In genomic region chr8:105263244-105263912, GRCm38 (mm10) we compare ENCODE assay signal across 9 mouse cellular contexts. TPM values are rescaled to one million over a fixed set of nuclear protein-coding genes. Genes with fewer than 3 reads are reported as not detected.
A peak's percentile ranks its signal among the peaks of the same experiment; 100 is the strongest.
DNase-seq lines count a peak whose midpoint lies in the region; ATAC-seq and TF ChIP-seq lines count a peak whose summit lies in the region.
"Had no signal": no experiment of that assay in that cellular context is flagged by ENCODE, and none has a peak within 500 bp of the region (broad histone marks: within the 10 kb centered on the region; RNA-seq: fewer than 3 reads in every experiment).

No protein-coding gene starts in this region.

- H3K27ac ChIP-seq in forebrain, embryonic 12.5 days, result no peak overlapping the region
- H3K27ac ChIP-seq in forebrain, embryonic 16.5 days (ENCODE audit: low read length), result no peak overlapping the region
- H3K27ac ChIP-seq in lung, postnatal 0 days (ENCODE audit: low read length), result no peak overlapping the region
- no peak overlapping the region for H3K27ac ChIP-seq in embryonic fibroblast, embryonic 13.5 days (ENCODE audit: insufficient read depth, low read length)
- H3K27ac ChIP-seq in midbrain, embryonic 13.5 days, result no peak overlapping the region
- no peak overlapping the region for H3K27ac ChIP-seq in left cerebral cortex, adult 2 months

- intact Hi-C loops in left cerebral cortex, adult 2 months (cut with DNase I), result no loop called here

- peaks cover 96% of the 10 kb centered on the region for H3K27me3 ChIP-seq in forebrain, embryonic 12.5 days
- H3K27me3 ChIP-seq in forebrain, embryonic 16.5 days (replicated peaks; ENCODE audit: control insufficient read depth, insufficient read depth, low read length), result peaks cover 78% of the 10 kb centered on the region
- peaks cover 21% of the 10 kb centered on the region; the same call in 1 of the 2 replicates for H3K27me3 ChIP-seq in lung, postnatal 0 days (replicated peaks; ENCODE audit: insufficient read depth, low read length)
- peaks cover 97% of the 10 kb centered on the region for H3K27me3 ChIP-seq in midbrain, embryonic 13.5 days

- DNase-seq in lung, postnatal 0 days (ENCODE audit: low spot score), result no peak
- no peak for DNase-seq in lung, postnatal 4 days
- DNase-seq in adrenal gland, postnatal 4 days (ENCODE audit: low spot score in 2 of 2), result no peak
- no peak for DNase-seq in left cerebral cortex, adult 2 months (ENCODE audit: extremely low spot score in 1 of 2, low spot score in 2 of 2)

- H3K9ac ChIP-seq in forebrain, embryonic 12.5 days, result no peak overlapping the region
- no peak overlapping the region for H3K9ac ChIP-seq in forebrain, embryonic 16.5 days (replicated peaks; ENCODE audit: low read depth, low read length)
- H3K9ac ChIP-seq in lung, postnatal 0 days (replicated peaks; ENCODE audit: low read depth), result no peak overlapping the region
- H3K9ac ChIP-seq in midbrain, embryonic 13.5 days (replicated peaks), result no peak overlapping the region

- peak overlapping the region; percentile 65; the same call in 1 of the 2 replicates for H3K4me3 ChIP-seq in forebrain, embryonic 12.5 days (replicated peaks)
- no peak overlapping the region; the same call in 1 of the 2 replicates for H3K4me3 ChIP-seq in forebrain, embryonic 16.5 days (replicated peaks; ENCODE audit: low read length)
- peak overlapping the region; percentile 63; the same call in 1 of the 2 replicates for H3K4me3 ChIP-seq in lung, postnatal 0 days (ENCODE audit: low read depth, low read length)
- H3K4me3 ChIP-seq in embryonic fibroblast, embryonic 13.5 days (ENCODE audit: insufficient read depth, low read length), result peak overlapping the region; percentile 69; the same call in 1 of the 2 replicates
- H3K4me3 ChIP-seq in midbrain, embryonic 13.5 days (replicated peaks), result peak overlapping the region; percentile 62; the same call in 1 of the 2 replicates
- H3K4me3 ChIP-seq in left cerebral cortex, adult 2 months, result no peak overlapping the region

- no peak for TF ChIP-seq EP300 in lung, postnatal 0 days (IDR thresholded peaks at IDR 0.05)

- peak; percentile 28; the same call in 1 of the 2 replicates for TF ChIP-seq CTCF in lung, postnatal 0 days (IDR thresholded peaks at IDR 0.05)
- TF ChIP-seq CTCF in embryonic fibroblast, embryonic 13.5 days (IDR thresholded peaks at IDR 0.05; ENCODE audit: borderline replicate concordance, insufficient read depth, low read length), result peak; percentile 6; the same call in 1 of the 2 replicates
- TF ChIP-seq CTCF in left cerebral cortex, adult 2 months (IDR thresholded peaks at IDR 0.05), result no peak

- 0 out of 2 replicates have a peak, but pooled peaks cover 5% of the 10 kb centered on the region for H3K9me3 ChIP-seq in forebrain, embryonic 12.5 days
- peaks cover 5% of the 10 kb centered on the region for H3K9me3 ChIP-seq in forebrain, embryonic 16.5 days (ENCODE audit: control insufficient read depth, low read length)
- H3K9me3 ChIP-seq in lung, postnatal 0 days (ENCODE audit: low read length), result no peaks in the 10 kb centered on the region
- H3K9me3 ChIP-seq in midbrain, embryonic 13.5 days, result no peaks in the 10 kb centered on the region; the same call in 1 of the 2 replicates

- no peak for TF ChIP-seq POLR2A in embryonic fibroblast, embryonic 13.5 days (IDR thresholded peaks at IDR 0.05; ENCODE audit: low read depth, low read length)

- ATAC-seq in forebrain, embryonic 12.5 days (ENCODE audit: low FRiP score), result no peak
- no peak for ATAC-seq in forebrain, embryonic 16.5 days
- ATAC-seq in lung, postnatal 0 days, result no peak
- no peak for ATAC-seq in midbrain, embryonic 13.5 days

- H3K4me1 ChIP-seq in forebrain, embryonic 12.5 days, result peaks cover 30% of the 10 kb centered on the region
- H3K4me1 ChIP-seq in forebrain, embryonic 16.5 days (replicated peaks; ENCODE audit: control insufficient read depth, insufficient read depth, low read length), result peaks cover 29% of the 10 kb centered on the region
- peaks cover 25% of the 10 kb centered on the region for H3K4me1 ChIP-seq in lung, postnatal 0 days (ENCODE audit: insufficient read depth, low read depth, low read length)
- no peaks in the 10 kb centered on the region for H3K4me1 ChIP-seq in embryonic fibroblast, embryonic 13.5 days (ENCODE audit: control insufficient read depth, insufficient read depth, low read length)
- peaks cover 32% of the 10 kb centered on the region for H3K4me1 ChIP-seq in midbrain, embryonic 13.5 days (replicated peaks)

- no peaks in the 10 kb centered on the region for H3K36me3 ChIP-seq in forebrain, embryonic 12.5 days (replicated peaks)
- no peaks in the 10 kb centered on the region for H3K36me3 ChIP-seq in forebrain, embryonic 16.5 days (ENCODE audit: control insufficient read depth, insufficient read depth)
- no peaks in the 10 kb centered on the region for H3K36me3 ChIP-seq in lung, postnatal 0 days (ENCODE audit: insufficient read depth, low read length)
- H3K36me3 ChIP-seq in midbrain, embryonic 13.5 days, result no peaks in the 10 kb centered on the region

- 40% methylated on average over 16 of the region's 16 CpGs for WGBS in forebrain, embryonic 12.5 days
- WGBS in forebrain, embryonic 16.5 days, result 38% methylated on average over 16 of the region's 16 CpGs
- WGBS in lung, postnatal 0 days, result 44% methylated on average over 15 of the region's 16 CpGs
- WGBS in midbrain, embryonic 13.5 days, result 42% methylated on average over 16 of the region's 16 CpGs

- peak overlapping the region; percentile 90 for H3K4me2 ChIP-seq in forebrain, embryonic 12.5 days
- no peak overlapping the region for H3K4me2 ChIP-seq in forebrain, embryonic 16.5 days (ENCODE audit: low read length)
- peak overlapping the region; percentile 90 for H3K4me2 ChIP-seq in lung, postnatal 0 days (replicated peaks; ENCODE audit: low read depth, low read length)
- H3K4me2 ChIP-seq in midbrain, embryonic 13.5 days (replicated peaks), result 0 out of 2 replicates have a peak overlapping the region, but pooled peaks have one; percentile 84

RNA-seq across cellular contexts. Expression of gene Tradd, which starts 1.0 kb away (rescaled TPM):
- 10.8 and 11.0 TPM in 2 replicates for polyA plus RNA-seq in forebrain, embryonic 12.5 days (2016; fragmentation: Nextera tagmentation; extraction: Ambion mirVana)
- 23.4 and 27.3 TPM in 2 replicates for polyA plus RNA-seq in forebrain, embryonic 16.5 days (2015; fragmentation: Nextera tagmentation; extraction: Ambion mirVana)
- 35.5 and 35.8 TPM in 2 replicates for polyA plus RNA-seq in lung, postnatal 0 days (2015; fragmentation: Nextera tagmentation; extraction: Ambion mirVana)
- 12.5 and 15.0 TPM in 2 replicates for polyA plus RNA-seq in embryonic fibroblast, embryonic 13.5 days (2011; ENCODE audit: insufficient read length, low read depth, missing spikeins)
- polyA plus RNA-seq in midbrain, embryonic 13.5 days (2015; fragmentation: Nextera tagmentation; extraction: Ambion mirVana), result 12.5 and 13.4 TPM in 2 replicates
- 10 to 100 TPM; 15.9 to 17.4 TPM for total RNA-seq in adrenal gland, postnatal 4 days (2021)
- 1 to 10 TPM; 8.0 TPM for total RNA-seq in left cerebral cortex, adult 2 months (2021)

RNA-seq across cellular contexts. Expression of gene Fbxl8, which starts 1.1 kb away (rescaled TPM):
- 0.54 and 0.68 TPM in 2 replicates for polyA plus RNA-seq in forebrain, embryonic 12.5 days (2016; fragmentation: Nextera tagmentation; extraction: Ambion mirVana)
- polyA plus RNA-seq in forebrain, embryonic 16.5 days (2015; fragmentation: Nextera tagmentation; extraction: Ambion mirVana), result 0.83 and 0.96 TPM in 2 replicates
- polyA plus RNA-seq in lung, postnatal 0 days (2015; fragmentation: Nextera tagmentation; extraction: Ambion mirVana), result 6.0 and 6.6 TPM in 2 replicates
- 3.9 and 4.3 TPM in 2 replicates for polyA plus RNA-seq in embryonic fibroblast, embryonic 13.5 days (2011; ENCODE audit: insufficient read length, low read depth, missing spikeins)
- polyA plus RNA-seq in midbrain, embryonic 13.5 days (2015; fragmentation: Nextera tagmentation; extraction: Ambion mirVana), result 0.48 and 0.61 TPM in 2 replicates
- 1 to 10 TPM; 3.2 to 3.5 TPM for total RNA-seq in adrenal gland, postnatal 4 days (2021)
- 1 to 10 TPM in 1 of 2 experiments, under 1 TPM in 1; 1.00 to 1.1 TPM for total RNA-seq in left cerebral cortex, adult 2 months (2021)

RNA-seq across cellular contexts. Expression of gene Hsf4, which starts 6.2 kb away (rescaled TPM):
- 0.11 TPM in 1 of 2 replicates, not detected in the other for polyA plus RNA-seq in forebrain, embryonic 12.5 days (2016; fragmentation: Nextera tagmentation; extraction: Ambion mirVana)
- polyA plus RNA-seq in forebrain, embryonic 16.5 days (2015; fragmentation: Nextera tagmentation; extraction: Ambion mirVana), result 0.25 TPM in 1 of 2 replicates, not detected in the other
- 1.7 and 2.0 TPM in 2 replicates for polyA plus RNA-seq in lung, postnatal 0 days (2015; fragmentation: Nextera tagmentation; extraction: Ambion mirVana)
- 1.2 and 1.7 TPM in 2 replicates for polyA plus RNA-seq in embryonic fibroblast, embryonic 13.5 days (2011; ENCODE audit: insufficient read length, low read depth, missing spikeins)
- 0.17 and 0.38 TPM in 2 replicates for polyA plus RNA-seq in midbrain, embryonic 13.5 days (2015; fragmentation: Nextera tagmentation; extraction: Ambion mirVana)
- under 1 TPM; 0.42 to 0.53 TPM for total RNA-seq in adrenal gland, postnatal 4 days (2021)
- total RNA-seq in left cerebral cortex, adult 2 months (2021), result 10 to 100 TPM; 17.2 to 17.5 TPM
- polyA plus RNA-seq: limb, embryonic 11.5 days had no signal

RNA-seq across cellular contexts. Expression of gene B3gnt9, which starts 8.4 kb away (rescaled TPM):
- polyA plus RNA-seq in forebrain, embryonic 12.5 days (2016; fragmentation: Nextera tagmentation; extraction: Ambion mirVana), result 3.3 and 4.5 TPM in 2 replicates
- polyA plus RNA-seq in forebrain, embryonic 16.5 days (2015; fragmentation: Nextera tagmentation; extraction: Ambion mirVana), result 3.8 and 4.3 TPM in 2 replicates
- polyA plus RNA-seq in lung, postnatal 0 days (2015; fragmentation: Nextera tagmentation; extraction: Ambion mirVana), result 24.6 and 24.8 TPM in 2 replicates
- 25.8 and 33.2 TPM in 2 replicates for polyA plus RNA-seq in embryonic fibroblast, embryonic 13.5 days (2011; ENCODE audit: insufficient read length, low read depth, missing spikeins)
- 3.6 and 4.2 TPM in 2 replicates for polyA plus RNA-seq in midbrain, embryonic 13.5 days (2015; fragmentation: Nextera tagmentation; extraction: Ambion mirVana)
- total RNA-seq in adrenal gland, postnatal 4 days (2021), result 10 to 100 TPM; 10.4 to 11.3 TPM
- total RNA-seq in left cerebral cortex, adult 2 months (2021), result 1 to 10 TPM; 2.1 to 2.8 TPM

RNA-seq across cellular contexts. Expression of gene Nol3, which starts 12.6 kb away (rescaled TPM):
- 3.3 TPM in 2 replicates for polyA plus RNA-seq in forebrain, embryonic 12.5 days (2016; fragmentation: Nextera tagmentation; extraction: Ambion mirVana)
- 1.5 and 2.8 TPM in 2 replicates for polyA plus RNA-seq in forebrain, embryonic 16.5 days (2015; fragmentation: Nextera tagmentation; extraction: Ambion mirVana)
- 1.3 and 1.5 TPM in 2 replicates for polyA plus RNA-seq in lung, postnatal 0 days (2015; fragmentation: Nextera tagmentation; extraction: Ambion mirVana)
- 3.0 and 3.4 TPM in 2 replicates for polyA plus RNA-seq in embryonic fibroblast, embryonic 13.5 days (2011; ENCODE audit: insufficient read length, low read depth, missing spikeins)
- 3.1 and 4.3 TPM in 2 replicates for polyA plus RNA-seq in midbrain, embryonic 13.5 days (2015; fragmentation: Nextera tagmentation; extraction: Ambion mirVana)
- 1 to 10 TPM; 1.8 to 2.7 TPM for total RNA-seq in adrenal gland, postnatal 4 days (2021)
- total RNA-seq in left cerebral cortex, adult 2 months (2021), result 10 to 100 TPM in 1 of 2 experiments, 1 to 10 TPM in 1; 8.9 to 10.4 TPM

Comparison
In these comparisons a context has a peak if more than half of its experiments do, and no peak if none do; other contexts are left out.
1. H3K4me3 ChIP-seq: peak in forebrain, embryonic 12.5 days (single experiment), lung, postnatal 0 days (single experiment), embryonic fibroblast, embryonic 13.5 days (single experiment) and midbrain, embryonic 13.5 days (single experiment); none in forebrain, embryonic 16.5 days (single experiment) and left cerebral cortex, adult 2 months (single experiment).